ENCODE assay signal across 9 mouse cellular contexts in the genomic region with DNA sequence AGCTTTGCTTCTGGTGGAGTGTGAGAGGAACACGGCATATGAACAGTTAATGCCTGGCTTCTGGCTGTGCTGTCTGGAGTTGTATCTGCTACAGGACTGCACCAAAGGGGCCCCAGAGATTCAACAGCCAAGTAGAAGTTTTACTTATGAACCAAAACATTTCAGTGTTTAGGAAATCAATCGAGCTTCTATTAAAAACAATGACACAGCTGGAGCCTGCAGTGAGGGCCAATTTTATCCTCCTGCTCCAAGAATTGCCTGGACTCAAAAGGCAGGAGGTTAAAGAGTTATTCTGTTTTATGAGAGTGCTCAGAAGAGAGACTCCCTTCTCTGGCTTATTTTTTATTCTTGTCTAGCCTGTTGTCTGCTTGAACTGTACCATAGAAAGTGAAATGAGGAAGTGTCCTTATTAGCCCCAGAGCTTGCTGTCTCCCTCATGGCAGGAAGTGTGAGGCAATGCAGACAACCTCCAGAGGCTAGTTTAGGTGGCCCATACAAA.
DNase-seq lines count a peak whose midpoint lies in the region; ATAC-seq lines count a peak whose summit lies in the region.
"Had no signal": no experiment of that assay in that cellular context is flagged by ENCODE, and none has a peak within 500 bp of the region (broad histone marks: within the 10 kb centered on the region; RNA-seq: fewer than 3 reads in every experiment).

No protein-coding gene starts in this region.

- H3K27me3 ChIP-seq in liver, embryonic 13.5 days: no peaks in the 10 kb centered on the region
- H3K27me3 ChIP-seq in midbrain, embryonic 16.5 days (ENCODE audit: control insufficient read depth, insufficient read depth, low read depth, low read length): no peaks in the 10 kb centered on the region
- H3K27me3 ChIP-seq: embryonic facial prominence, embryonic 12.5 days had no signal

- no peaks in the 10 kb centered on the region for H3K36me3 ChIP-seq in liver, embryonic 13.5 days
- H3K36me3 ChIP-seq in midbrain, embryonic 16.5 days (ENCODE audit: control insufficient read depth, insufficient read depth, low read length): no peaks in the 10 kb centered on the region
- H3K36me3 ChIP-seq: embryonic facial prominence, embryonic 12.5 days had no signal

- 0 out of 2 replicates have a peak, but pooled peaks have one; percentile 43 for ATAC-seq in liver, embryonic 13.5 days (ENCODE audit: low read depth)
- no peak for ATAC-seq in midbrain, embryonic 16.5 days

- no peaks in the 10 kb centered on the region for H3K9me3 ChIP-seq in liver, embryonic 13.5 days (replicated peaks)
- no peaks in the 10 kb centered on the region for H3K9me3 ChIP-seq in midbrain, embryonic 16.5 days (replicated peaks; ENCODE audit: control insufficient read depth, low read length, poor library complexity, severe bottlenecking)
- H3K9me3 ChIP-seq: embryonic facial prominence, embryonic 12.5 days had no signal

- H3K9ac ChIP-seq in liver, embryonic 13.5 days: no peak overlapping the region
- H3K9ac ChIP-seq in midbrain, embryonic 16.5 days (ENCODE audit: low read depth, low read length): no peak overlapping the region
- H3K9ac ChIP-seq: embryonic facial prominence, embryonic 12.5 days had no signal

- no peak overlapping the region for H3K4me3 ChIP-seq in liver, embryonic 13.5 days (replicated peaks)
- H3K4me3 ChIP-seq in midbrain, embryonic 16.5 days (ENCODE audit: low read depth, low read length): no peak overlapping the region
- H3K4me3 ChIP-seq: embryonic facial prominence, embryonic 12.5 days had no signal

- DNase-seq in cerebellum, adult 9-10 months: peak; percentile 6
- no peak for DNase-seq in cerebellum, adult 18-20 months
- peak; percentile 13 for DNase-seq in left cerebral cortex, postnatal 4 days
- no peak for DNase-seq in left cerebral cortex, postnatal 36 days (ENCODE audit: low spot score in 2 of 2)
- DNase-seq in gastrocnemius, postnatal 14 days: peak; percentile 18
- no peak for DNase-seq in liver, embryonic 13.5 days
- DNase-seq in spleen, postnatal 36 days (ENCODE audit: low spot score in 2 of 2): peak; percentile 69

- no peaks in the 10 kb centered on the region for H3K4me1 ChIP-seq in liver, embryonic 13.5 days (replicated peaks)
- peaks cover 12% of the 10 kb centered on the region for H3K4me1 ChIP-seq in midbrain, embryonic 16.5 days (ENCODE audit: control insufficient read depth, insufficient read depth, low read length)

- no peak overlapping the region for H3K27ac ChIP-seq in liver, embryonic 13.5 days
- H3K27ac ChIP-seq in midbrain, embryonic 16.5 days (ENCODE audit: low read length): no peak overlapping the region
- H3K27ac ChIP-seq: embryonic facial prominence, embryonic 12.5 days had no signal

- intact Hi-C loops in left cerebral cortex, postnatal 4 days (cut with DNase I): no loop called here
- intact Hi-C loops in left cerebral cortex, postnatal 36 days (cut with DNase I): no loop called here
- intact Hi-C loops in gastrocnemius, postnatal 14 days (cut with DNase I; ENCODE audit: low total_unique reads): no loop called here

- WGBS in liver, embryonic 13.5 days (ENCODE audit: insufficient replicate concordance): 37% methylated on average over 2 of the region's 2 CpGs
- WGBS in midbrain, embryonic 16.5 days: 26% methylated on average over 2 of the region's 2 CpGs

- no peak overlapping the region for H3K4me2 ChIP-seq in liver, embryonic 13.5 days
- H3K4me2 ChIP-seq in midbrain, embryonic 16.5 days (ENCODE audit: low read length): no peak overlapping the region
- H3K4me2 ChIP-seq: embryonic facial prominence, embryonic 12.5 days had no signal

Comparison
In these comparisons a context has a peak if more than half of its experiments do, and no peak if none do; other contexts are left out.
1. DNase-seq: peak in cerebellum, adult 9-10 months (single experiment), left cerebral cortex, postnatal 4 days (single experiment), gastrocnemius, postnatal 14 days (single experiment) and spleen, postnatal 36 days (2 of 2); none in cerebellum, adult 18-20 months (0 of 2), left cerebral cortex, postnatal 36 days (0 of 2) and liver, embryonic 13.5 days (single experiment).